Mouse (Mus musculus): Measurements from ENCODE around the gene Hs6st2. TPM values are rescaled to one million over a fixed set of nuclear protein-coding genes. Genes with fewer than 3 reads are reported as not detected.
A peak's percentile ranks its signal among the peaks of the same experiment; 100 is the strongest.

Gene Hs6st2
- polyA plus RNA-seq, 1 experiment from 2014 or later: 24.9 TPM

- H3K4me2 ChIP-seq: no peak overlapping the region
- H3K27me3 ChIP-seq (replicated peaks): no peaks in the 10 kb centered on the region
- 31% methylated on average over 2 of the region's 2 CpGs for WGBS
- no peaks in the 10 kb centered on the region for H3K4me1 ChIP-seq
- no peak overlapping the region for H3K27ac ChIP-seq
- ATAC-seq (replicated peaks): no peak
- H3K36me3 ChIP-seq (replicated peaks): no peaks in the 10 kb centered on the region
- no peak overlapping the region for H3K4me3 ChIP-seq
- no peaks in the 10 kb centered on the region for H3K9me3 ChIP-seq
- no peak overlapping the region for H3K9ac ChIP-seq
Measured at GRCm38 (mm10) chrX:51658236-51658635, 23.4 kb downstream of the Hs6st2 start.

DNA sequence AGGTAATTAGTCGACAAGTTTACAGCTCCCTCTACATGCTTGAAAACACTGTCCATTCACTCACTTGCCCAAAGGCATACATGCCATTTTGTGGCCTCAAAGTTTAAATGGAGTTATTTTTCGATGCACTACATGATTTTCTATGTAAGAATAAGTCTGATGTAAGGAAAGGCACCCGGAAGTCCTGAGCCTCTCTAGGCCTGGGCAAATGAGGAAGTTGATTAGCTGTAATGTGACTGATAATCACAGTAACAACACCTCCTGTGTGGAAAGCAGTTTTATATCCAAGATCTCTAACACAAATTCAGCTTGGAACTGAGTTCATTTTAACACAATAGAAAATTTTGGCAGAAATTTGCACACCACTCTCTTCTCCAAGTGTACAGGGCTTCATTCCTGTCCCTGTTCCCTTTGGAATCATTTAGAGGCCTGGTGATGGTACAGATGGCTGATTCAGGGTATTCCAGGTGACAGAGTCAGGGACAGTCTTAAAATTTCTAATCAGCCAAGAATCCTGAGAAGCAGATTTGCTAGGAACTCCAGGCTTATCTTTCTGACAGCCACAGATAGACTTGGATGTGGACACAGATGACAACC is 38.9 kb downstream of the Hs6st2 start:
- Histone ChIP-seq H3K9ac (no peak overlapping the region), H3K27ac (no peak overlapping the region), H3K36me3 (replicated peaks) (no peaks in the 10 kb centered on the region), H3K27me3 (replicated peaks) (no peaks in the 10 kb centered on the region), H3K4me3 (no peak overlapping the region), H3K9me3 (no peaks in the 10 kb centered on the region), H3K4me1 (no peaks in the 10 kb centered on the region), H3K4me2 (no peak overlapping the region)
- ATAC-seq (replicated peaks): no peak
- WGBS: 82% methylated on average over 3 of the region's 3 CpGs

GRCm38 (mm10) chrX:51635756-51636155 is 45.9 kb downstream of the Hs6st2 start:
- H3K36me3 ChIP-seq (replicated peaks): no peaks in the 10 kb centered on the region

DNA sequence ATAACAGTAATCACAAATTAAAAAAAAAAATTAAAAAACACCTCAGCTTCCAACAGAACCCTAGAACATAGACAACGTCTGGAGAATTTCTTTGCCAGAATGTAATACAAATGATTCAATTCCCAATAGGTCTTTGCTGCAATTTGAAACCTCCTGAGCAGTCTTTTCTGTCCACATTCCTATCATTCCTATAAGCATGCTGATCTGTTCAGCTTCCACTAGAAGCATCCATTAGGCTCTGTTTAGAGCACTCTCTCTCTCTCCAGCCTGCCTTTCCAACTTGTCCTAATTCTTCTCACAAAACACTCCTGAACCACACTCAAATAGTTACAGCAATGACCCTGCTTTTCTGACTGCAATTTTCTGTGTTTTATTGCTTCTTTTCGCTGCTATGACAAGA is 50.3 kb downstream of the Hs6st2 start:
- 68% methylated on average over 2 of the region's 2 CpGs for WGBS
- no peaks in the 10 kb centered on the region for H3K4me1 ChIP-seq

More at GRCm38 (mm10) chrX:51635756-51636155, 45.9 kb downstream of the Hs6st2 start:
- no peak overlapping the region for H3K27ac ChIP-seq
- H3K4me2 ChIP-seq: no peak overlapping the region
- H3K9ac ChIP-seq: no peak overlapping the region
- H3K9me3 ChIP-seq: no peaks in the 10 kb centered on the region
- ATAC-seq (replicated peaks): no peak
- H3K4me1 ChIP-seq: no peaks in the 10 kb centered on the region
- H3K27me3 ChIP-seq (replicated peaks): no peaks in the 10 kb centered on the region
- no peak overlapping the region for H3K4me3 ChIP-seq
- 71% methylated on average over 7 of the region's 7 CpGs for WGBS

DNA sequence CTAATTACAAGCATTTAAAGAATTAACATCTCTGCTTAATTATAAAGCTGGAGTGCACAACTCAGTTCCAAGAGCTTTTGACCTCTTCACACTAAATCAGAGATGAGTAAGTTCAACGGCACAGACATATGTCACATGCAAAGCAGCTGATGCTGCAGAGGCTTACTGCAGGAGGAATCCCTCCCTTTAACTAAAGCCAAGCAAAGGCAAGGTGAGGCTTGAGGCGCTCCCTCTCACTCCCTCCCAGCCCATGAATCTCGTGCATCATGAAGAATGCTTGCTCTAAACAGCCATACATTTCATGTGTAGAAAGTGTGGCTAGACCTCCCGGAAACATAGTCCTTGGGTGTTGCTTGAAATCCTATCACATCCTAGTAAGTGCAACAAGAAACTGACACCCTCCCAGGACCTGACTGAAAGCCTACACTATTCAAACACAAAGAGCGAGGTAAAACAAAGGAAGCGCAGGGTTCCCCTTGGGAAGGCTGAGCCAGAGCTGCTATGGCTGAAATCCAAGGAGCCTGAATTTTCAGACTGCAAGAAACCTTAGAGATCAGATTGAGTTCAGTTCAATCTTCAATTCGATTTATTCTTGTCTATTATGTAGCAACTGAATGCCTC is 67.2 kb downstream of the Hs6st2 start:
- no peaks in the 10 kb centered on the region for H3K36me3 ChIP-seq (replicated peaks)
- H3K27ac ChIP-seq: no peak overlapping the region
- WGBS: 31% methylated on average over 7 of the region's 7 CpGs
- no peak for ATAC-seq (replicated peaks)
- no peak overlapping the region for H3K9ac ChIP-seq
- H3K4me1 ChIP-seq: peaks cover 4% of the 10 kb centered on the region; the same call in 1 of the 2 replicates
- H3K4me2 ChIP-seq: peak overlapping the region; percentile 13; the same call in 1 of the 2 replicates
- no peaks in the 10 kb centered on the region for H3K27me3 ChIP-seq (replicated peaks)
- H3K9me3 ChIP-seq: no peaks in the 10 kb centered on the region
- H3K4me3 ChIP-seq: no peak overlapping the region

More for the DNA sequence above, 50.3 kb downstream of the Hs6st2 start:
- no peak for ATAC-seq (replicated peaks)
- Histone ChIP-seq H3K4me2 (no peak overlapping the region), H3K27me3 (replicated peaks) (no peaks in the 10 kb centered on the region), H3K9ac (no peak overlapping the region), H3K4me3 (no peak overlapping the region), H3K36me3 (replicated peaks) (no peaks in the 10 kb centered on the region), H3K9me3 (no peaks in the 10 kb centered on the region), H3K27ac (no peak overlapping the region)

DNA sequence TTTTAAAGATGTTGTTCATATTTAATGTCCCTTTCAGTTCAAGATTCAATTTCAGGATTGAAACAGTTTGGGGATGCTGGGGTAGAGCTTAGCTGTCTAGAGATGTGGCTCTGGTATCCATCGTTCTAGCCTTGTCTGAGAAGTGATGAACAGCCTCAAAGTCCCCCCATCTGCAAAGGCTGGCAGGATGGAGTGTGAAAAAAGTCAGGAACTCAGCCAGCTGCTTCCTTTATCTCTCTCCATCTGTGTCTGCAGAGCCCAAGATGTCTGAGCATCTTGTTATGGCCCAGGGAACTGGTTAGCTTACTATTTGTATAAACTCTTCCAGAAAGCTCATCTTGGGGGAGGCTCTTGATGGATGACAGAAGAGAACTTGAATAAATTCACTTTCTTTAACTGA is 70.9 kb downstream of the Hs6st2 start:
- no peak overlapping the region for H3K4me3 ChIP-seq
- no peaks in the 10 kb centered on the region for H3K9me3 ChIP-seq
- H3K27me3 ChIP-seq (replicated peaks): no peaks in the 10 kb centered on the region
- H3K36me3 ChIP-seq (replicated peaks): no peaks in the 10 kb centered on the region
- H3K4me1 ChIP-seq: peaks cover 4% of the 10 kb centered on the region; the same call in 1 of the 2 replicates
- no peak overlapping the region for H3K27ac ChIP-seq
- no peak overlapping the region for H3K4me2 ChIP-seq
- no peak for ATAC-seq (replicated peaks)
- no peak overlapping the region for H3K9ac ChIP-seq
- 69% methylated on average over 1 of the region's 1 CpGs for WGBS

GRCm38 (mm10) chrX:51606231-51606863 is 75.3 kb downstream of the Hs6st2 start:
- WGBS: 84% methylated on average over 6 of the region's 6 CpGs
- no peak for ATAC-seq (replicated peaks)
- H3K36me3 ChIP-seq (replicated peaks): no peaks in the 10 kb centered on the region

DNA sequence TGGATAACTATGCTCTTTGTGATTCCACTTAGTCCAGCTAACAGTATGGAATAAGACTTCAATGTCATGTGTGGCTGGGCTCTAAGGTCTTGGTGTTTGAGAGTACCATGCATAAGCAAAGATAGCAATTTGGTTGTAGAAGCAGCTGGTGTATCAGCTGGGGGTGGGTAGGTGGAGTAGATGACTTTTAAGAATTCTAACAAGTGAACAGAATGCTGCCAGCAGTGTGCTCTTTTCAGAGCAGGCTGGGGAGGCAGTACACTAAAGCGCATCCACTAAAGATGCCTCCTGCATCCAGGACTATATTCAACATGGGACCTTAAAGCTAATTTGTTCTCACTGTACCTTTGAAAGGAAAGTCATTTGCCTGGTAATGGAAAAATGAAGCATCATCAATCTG is 88.9 kb downstream of the Hs6st2 start:
- H3K9me3 ChIP-seq: no peaks in the 10 kb centered on the region
- H3K27me3 ChIP-seq (replicated peaks): no peaks in the 10 kb centered on the region
- no peaks in the 10 kb centered on the region for H3K36me3 ChIP-seq (replicated peaks)
- no peak overlapping the region for H3K9ac ChIP-seq
- H3K27ac ChIP-seq: no peak overlapping the region
- no peak overlapping the region for H3K4me2 ChIP-seq
- no peak for ATAC-seq (replicated peaks)
- whole genome bisulfite sequencing: 89% methylated on average over 1 of the region's 1 CpGs
- no peak overlapping the region for H3K4me3 ChIP-seq
- no peaks in the 10 kb centered on the region for H3K4me1 ChIP-seq

More at GRCm38 (mm10) chrX:51606231-51606863, 75.3 kb downstream of the Hs6st2 start:
- no peak overlapping the region for H3K4me3 ChIP-seq
- no peaks in the 10 kb centered on the region for H3K27me3 ChIP-seq (replicated peaks)
- no peak overlapping the region for H3K4me2 ChIP-seq
- no peak overlapping the region for H3K27ac ChIP-seq
- no peak overlapping the region for H3K9ac ChIP-seq
- no peaks in the 10 kb centered on the region for H3K4me1 ChIP-seq
- no peaks in the 10 kb centered on the region for H3K9me3 ChIP-seq

DNA sequence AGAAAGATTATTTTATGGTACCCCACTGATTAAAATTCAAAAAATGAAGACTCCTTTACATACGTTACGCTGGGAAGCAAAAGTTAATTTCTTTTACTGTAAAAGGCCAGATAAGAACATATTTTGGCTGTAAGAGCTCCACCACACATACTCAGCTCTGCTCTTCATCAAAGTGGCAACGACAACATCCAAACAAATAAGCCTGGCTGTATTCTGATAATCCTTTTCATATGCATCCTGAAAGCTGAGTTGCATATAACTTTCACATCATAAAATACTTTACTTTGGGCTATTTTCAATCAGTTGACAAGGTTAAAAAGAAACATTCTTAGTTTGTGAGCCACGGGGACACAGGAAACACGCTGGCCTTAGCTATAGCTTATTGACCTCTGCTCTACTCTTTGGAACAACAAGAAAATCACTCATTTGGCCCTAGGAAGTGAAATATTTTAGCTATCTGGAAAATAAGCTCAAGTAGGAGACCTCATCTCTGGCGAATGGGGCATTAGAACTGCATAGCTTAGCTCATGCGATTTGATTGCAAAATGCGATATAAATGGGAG is 91.1 kb downstream of the Hs6st2 start:
- no peak overlapping the region for H3K9ac ChIP-seq
- H3K4me2 ChIP-seq: no peak overlapping the region
- ATAC-seq (replicated peaks): no peak
- no peak overlapping the region for H3K4me3 ChIP-seq
- H3K27me3 ChIP-seq (replicated peaks): no peaks in the 10 kb centered on the region
- H3K27ac ChIP-seq: no peak overlapping the region
- WGBS: 90% methylated on average over 8 of the region's 8 CpGs
- H3K36me3 ChIP-seq (replicated peaks): no peaks in the 10 kb centered on the region
- no peaks in the 10 kb centered on the region for H3K4me1 ChIP-seq
- H3K9me3 ChIP-seq: no peaks in the 10 kb centered on the region

- H3K4me1 ChIP-seq: no peaks in the 10 kb centered on the region
- no peak overlapping the region for H3K4me3 ChIP-seq
- no peak overlapping the region for H3K9ac ChIP-seq
- no peaks in the 10 kb centered on the region for H3K36me3 ChIP-seq (replicated peaks)
- H3K27ac ChIP-seq: no peak overlapping the region
- 66% methylated on average over 3 of the region's 3 CpGs for WGBS
- H3K27me3 ChIP-seq (replicated peaks): no peaks in the 10 kb centered on the region
- no peaks in the 10 kb centered on the region for H3K9me3 ChIP-seq
- ATAC-seq (replicated peaks): no peak
- H3K4me2 ChIP-seq: no peak overlapping the region
Measured at GRCm38 (mm10) chrX:51585444-51585843, 96.2 kb downstream of the Hs6st2 start.

GRCm38 (mm10) chrX:51581704-51582103 is 100.0 kb downstream of the Hs6st2 start:
- Histone ChIP-seq H3K4me2 (no peak overlapping the region), H3K27ac (no peak overlapping the region), H3K4me1 (no peaks in the 10 kb centered on the region), H3K36me3 (replicated peaks) (no peaks in the 10 kb centered on the region), H3K9ac (no peak overlapping the region), H3K4me3 (no peak overlapping the region), H3K27me3 (replicated peaks) (no peaks in the 10 kb centered on the region), H3K9me3 (no peaks in the 10 kb centered on the region)
- ATAC-seq (replicated peaks): no peak
- WGBS: 74% methylated on average over 3 of the region's 3 CpGs

DNA sequence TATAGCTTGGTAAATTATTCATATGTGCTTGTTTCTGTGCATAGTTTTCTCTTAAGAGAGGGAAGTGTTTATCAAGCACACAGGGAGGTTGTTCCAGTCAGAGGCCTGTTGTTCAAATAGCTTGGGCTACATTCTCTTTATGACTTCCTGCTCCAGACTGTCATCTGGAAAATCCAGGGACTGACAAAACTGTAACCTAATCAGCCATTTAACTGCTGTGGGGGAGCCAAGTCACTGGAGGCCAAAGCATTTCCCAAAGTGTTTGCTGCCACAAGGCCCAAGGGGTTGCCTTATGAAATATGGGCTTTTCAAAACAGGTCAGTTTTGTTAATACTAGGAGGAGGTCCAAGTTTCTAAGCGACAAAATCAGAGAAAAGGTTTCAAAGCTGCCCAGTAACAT is 119.8 kb downstream of the Hs6st2 start:
- H3K27ac ChIP-seq: no peak overlapping the region
- H3K4me3 ChIP-seq: no peak overlapping the region
- 53% methylated on average over 1 of the region's 1 CpGs for WGBS
- no peaks in the 10 kb centered on the region for H3K27me3 ChIP-seq (replicated peaks)
- no peaks in the 10 kb centered on the region for H3K9me3 ChIP-seq
- H3K9ac ChIP-seq: no peak overlapping the region
- H3K36me3 ChIP-seq (replicated peaks): no peaks in the 10 kb centered on the region
- no peaks in the 10 kb centered on the region for H3K4me1 ChIP-seq
- ATAC-seq (replicated peaks): no peak
- H3K4me2 ChIP-seq: no peak overlapping the region

All from midbrain, embryonic 15.5 days (tissue).